Mouse (Mus musculus) right cerebral cortex, postnatal 10 days (tissue): ENCODE results near the gene Neb.

Experiments
- DNase-seq, 2 experiments: peaks; one replicate each; pipeline ENCODE4 v3.0.0; 2021; ENCODE audit warnings: low spot score in 2 of 2

Neb gene

GRCm38 (mm10) chr2:52378448-52378804 lies at the start of gene Neb:
Gene Neb (minus strand): TSS chr2:52378474.
- DNase-seq: no peak

GRCm38 (mm10) chr2:52427383-52427782 lies 49.1 kb upstream of the Neb start:
- DNase-seq: no peak

DNA sequence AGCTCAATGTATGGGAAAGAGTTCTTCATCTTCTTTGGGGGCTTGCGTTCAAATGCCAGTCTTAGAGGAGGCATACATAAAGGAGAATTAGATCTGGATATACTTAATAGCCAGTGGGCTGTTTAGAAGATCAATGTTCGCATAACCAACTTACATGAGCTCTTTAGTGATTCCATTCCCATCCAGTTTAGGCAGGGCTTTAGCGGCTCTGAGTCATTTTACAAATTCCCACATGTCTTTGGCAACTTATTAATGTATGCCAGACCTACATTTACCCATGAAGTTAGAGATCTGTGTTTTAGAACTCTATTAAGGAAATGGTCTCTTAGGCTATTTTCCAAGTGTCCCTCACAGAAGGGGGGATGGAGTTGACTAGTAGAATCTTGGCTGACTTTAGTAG lies 47.8 kb upstream of the Neb start:
- no peak for DNase-seq

GRCm38 (mm10) chr2:52425523-52425795 lies 47.2 kb upstream of the Neb start:
- no peak for DNase-seq

- peak; percentile 96 to 98 for DNase-seq
These were observed 46.7 kb upstream of the Neb start, which contains the start of gene Arl5a for GRCm38 (mm10) chr2:52424747-52425522. Gene Arl5a (minus strand): TSS chr2:52424901.

GRCm38 (mm10) chr2:52424248-52424728 lies 46.0 kb upstream of the Neb start:
- peak; percentile 63 to 66 for DNase-seq

DNA sequence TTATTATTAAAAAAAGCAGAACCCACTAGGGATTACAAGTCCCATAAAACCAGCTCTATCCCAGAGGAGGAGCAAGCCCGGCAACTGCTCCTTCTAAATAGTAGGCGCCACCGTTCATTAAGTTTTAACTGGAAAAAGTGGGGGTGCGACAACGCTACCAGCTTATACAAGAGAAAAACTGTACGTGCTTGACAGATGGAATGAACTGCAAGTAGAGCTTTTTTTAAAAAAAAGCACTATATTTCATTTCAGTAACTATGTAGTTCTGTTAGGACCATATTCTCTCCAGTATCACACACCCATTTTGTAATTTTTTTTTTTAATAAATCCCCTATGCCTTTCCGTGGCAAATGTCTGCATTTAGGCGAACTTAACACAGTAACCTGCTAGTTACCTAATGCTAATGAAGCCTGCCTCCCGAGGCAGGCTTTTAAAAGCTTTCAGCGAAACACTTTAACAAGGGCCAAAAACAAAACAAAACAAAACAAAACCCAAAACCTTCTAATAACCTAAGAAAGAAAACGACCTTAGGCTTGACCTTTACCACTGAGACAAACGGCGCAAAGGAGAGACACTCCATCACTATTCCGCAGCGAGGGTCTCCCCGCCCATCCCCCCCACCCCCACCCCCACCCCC lies 45.5 kb upstream of the Neb start:
- peak in 1 of 2 experiments; percentile 55 for DNase-seq

DNA sequence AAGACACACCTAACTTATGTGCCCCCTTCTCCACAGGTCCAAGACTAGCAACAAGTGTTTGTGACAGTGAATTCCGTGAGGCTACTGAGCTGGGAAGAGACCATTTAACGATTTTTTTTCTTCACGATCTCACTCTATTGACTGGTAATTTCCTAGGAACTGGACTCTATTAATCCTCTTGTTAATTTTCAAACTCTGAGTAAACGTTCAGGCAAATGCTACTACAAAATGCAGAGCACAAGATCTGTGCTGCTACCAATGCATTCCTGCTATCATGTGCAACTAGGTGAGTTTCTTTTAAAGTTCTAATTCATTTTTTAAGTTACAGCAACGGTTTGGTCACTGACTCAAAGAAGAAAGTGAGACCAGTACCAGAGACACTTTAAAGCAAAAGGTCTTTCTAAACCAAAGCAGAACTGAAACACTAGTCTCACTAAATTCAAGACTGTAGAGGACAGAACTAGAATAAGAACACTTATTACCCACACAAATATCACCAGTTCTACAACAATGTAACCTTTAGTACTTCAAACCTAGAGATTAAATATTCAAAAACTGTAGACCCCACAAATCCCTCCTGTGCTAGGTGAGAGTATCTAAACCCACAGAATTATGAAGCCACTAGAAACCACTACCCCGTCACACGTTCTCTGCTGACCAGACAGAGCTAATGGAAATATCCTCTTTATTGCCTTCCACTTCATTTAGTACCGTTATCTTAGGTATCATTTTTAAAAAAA lies 44.8 kb upstream of the Neb start:
- DNase-seq: no peak

- DNase-seq: no peak
These were observed 42.9 kb upstream of the Neb start for GRCm38 (mm10) chr2:52421197-52421596.

DNA sequence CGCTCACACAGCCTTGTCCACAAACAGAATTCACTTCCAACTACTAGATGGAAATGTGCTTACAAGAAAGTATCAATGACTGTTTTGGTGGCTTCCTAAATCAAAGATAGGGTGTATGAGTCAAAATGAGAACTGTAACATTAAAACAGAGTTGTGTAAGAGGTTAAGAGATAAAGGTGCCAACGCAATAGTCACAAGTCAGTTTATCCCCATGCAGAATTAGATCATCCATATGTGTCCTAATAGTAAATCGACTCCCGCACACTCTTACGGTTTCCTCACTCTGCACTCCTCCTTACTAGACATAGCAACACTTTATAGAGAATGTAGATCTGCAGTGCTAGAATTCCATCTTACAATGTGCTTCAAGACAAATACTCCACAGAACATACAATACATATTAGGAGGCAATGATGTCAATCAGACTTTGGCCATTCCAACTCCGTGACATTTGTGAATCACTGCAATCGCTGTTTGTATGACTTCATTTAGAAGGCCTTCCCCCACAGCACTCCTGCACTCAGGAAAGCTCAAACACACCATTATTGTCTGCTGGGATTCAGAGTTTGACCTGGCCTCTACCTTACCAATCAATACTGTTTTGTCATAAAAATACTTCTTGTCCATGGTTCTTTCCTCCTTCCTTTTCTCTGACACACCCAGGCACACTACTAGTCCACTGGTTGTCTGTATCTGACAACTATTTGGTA lies 41.9 kb upstream of the Neb start:
- no peak for DNase-seq

DNA sequence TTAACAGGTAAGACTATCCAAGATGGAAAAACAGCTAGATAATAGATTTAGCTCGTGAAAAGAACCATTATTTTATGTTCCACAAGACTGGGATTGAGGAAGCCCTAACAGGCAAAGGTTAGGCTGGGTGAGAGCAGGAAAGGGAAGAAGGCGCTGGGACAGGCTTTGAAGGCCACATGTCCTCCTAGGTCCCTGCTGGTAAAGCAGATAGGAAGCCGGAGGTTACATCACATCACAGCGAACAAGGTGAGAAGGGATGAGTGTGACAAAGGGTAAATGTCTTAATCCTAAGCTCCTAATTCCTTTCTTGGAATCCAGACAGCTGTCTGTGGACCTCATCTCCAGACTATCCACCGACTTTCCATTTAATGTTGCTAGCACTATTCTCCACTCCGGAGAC lies 41.0 kb upstream of the Neb start:
- no peak for DNase-seq

DNA sequence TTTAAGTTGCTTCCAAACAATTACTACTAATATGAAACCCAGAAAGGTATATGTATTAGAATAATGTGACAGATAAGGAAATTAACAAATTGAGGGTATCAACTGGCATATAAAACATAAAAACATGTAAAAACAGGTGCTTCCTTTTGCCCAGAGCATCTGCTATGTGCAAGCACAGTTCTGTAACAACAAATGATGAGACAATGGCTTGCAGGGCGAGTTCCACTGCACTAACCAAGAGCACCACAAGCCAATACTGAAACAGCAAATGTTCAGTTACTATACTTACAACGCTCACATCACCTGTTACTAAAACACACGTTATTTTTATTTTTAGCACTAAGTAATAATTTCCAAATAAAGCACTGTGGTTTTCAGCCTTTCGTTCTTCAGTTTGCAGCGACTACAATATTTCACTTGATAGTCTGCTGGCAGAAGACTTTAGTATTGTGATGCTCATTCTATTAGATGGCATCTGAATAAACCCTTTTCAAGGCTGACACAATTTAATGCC lies 34.3 kb upstream of the Neb start:
- DNase-seq: no peak

DNA sequence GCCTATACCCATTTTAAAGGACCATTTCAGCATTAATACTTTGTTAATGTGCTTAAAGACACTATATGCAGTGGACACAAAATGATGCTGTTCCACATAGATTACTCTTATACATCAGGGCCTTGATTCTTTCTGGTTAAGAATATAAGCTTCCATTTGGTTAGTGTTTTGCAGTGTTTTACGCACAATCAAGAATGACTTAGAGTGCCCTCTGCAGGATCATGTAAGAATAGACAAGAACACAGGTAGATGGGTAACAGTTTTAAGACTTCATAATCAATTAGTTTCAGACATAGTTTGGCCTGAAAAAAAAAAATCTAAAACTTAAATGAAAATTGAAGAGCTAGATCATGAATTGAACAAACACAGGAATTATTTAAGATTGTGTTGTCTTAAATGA lies 28.2 kb upstream of the Neb start:
- DNase-seq: no peak

GRCm38 (mm10) chr2:52405238-52405637 lies 27.0 kb upstream of the Neb start:
- DNase-seq: no peak

DNA sequence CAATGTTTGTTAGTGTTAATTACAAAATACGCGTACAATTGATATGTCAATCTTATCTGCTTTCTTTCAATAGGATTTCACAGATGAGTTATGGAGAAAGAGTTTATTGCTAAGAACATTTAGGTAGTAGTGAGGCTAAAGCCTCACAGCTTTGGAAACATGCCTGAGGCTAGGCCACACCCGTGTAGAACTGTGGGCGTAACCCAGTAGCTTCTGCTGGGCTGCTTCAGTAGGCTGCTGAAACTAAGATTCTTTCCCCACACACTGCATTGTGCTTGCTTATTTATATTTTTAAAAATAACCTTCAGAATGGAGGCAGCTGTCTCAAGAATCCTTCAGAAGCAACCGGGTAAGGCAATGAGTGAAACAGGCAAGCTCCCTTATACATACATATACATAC lies 16.3 kb upstream of the Neb start:
- DNase-seq: no peak

DNA sequence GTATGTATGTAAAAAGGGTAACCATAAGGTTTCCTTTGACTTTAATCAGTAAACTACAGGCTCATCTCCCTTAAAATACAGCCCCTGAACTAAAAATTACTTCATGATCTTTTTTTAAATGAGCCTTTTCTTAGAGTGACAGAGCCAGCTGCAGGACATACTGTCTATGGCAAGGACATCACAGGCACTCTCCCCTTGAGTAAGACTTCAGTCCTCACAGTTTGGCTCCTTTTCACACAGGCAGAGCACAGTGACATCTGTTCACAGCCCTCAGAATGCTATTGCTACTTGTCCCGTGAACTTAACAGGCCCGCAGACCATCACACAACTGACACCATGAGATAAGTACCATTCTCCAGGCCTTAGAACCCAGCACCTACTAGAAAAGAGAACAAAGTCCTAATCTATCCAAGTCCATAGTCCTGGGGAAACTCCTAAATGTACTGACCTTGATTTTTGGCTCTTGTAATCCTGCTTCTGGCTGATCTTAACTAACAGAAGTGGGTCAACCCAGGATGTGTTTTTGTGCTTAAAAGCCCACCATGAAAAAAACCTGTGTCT lies 12.2 kb upstream of the Neb start:
- DNase-seq: no peak

DNA sequence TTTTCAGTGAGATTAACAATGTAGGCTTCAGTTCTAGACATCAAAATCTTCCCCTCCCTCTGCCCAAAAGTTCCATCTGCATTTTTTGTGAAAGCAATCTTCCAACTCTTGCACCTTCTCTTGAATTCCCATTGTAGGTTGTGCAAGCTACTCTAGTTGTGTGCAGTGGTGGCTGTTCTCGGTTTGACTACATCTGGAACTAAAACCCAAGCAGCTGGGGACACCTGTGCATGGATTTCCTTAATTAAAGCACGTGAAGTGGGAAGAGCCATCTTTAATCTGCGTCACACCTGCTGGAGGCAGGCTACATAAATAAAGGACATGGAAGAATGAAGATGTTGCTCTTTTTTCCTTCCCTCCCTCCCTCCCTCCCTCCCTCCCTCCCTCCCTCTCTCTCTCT lies 11.7 kb upstream of the Neb start:
- no peak for DNase-seq

DNA sequence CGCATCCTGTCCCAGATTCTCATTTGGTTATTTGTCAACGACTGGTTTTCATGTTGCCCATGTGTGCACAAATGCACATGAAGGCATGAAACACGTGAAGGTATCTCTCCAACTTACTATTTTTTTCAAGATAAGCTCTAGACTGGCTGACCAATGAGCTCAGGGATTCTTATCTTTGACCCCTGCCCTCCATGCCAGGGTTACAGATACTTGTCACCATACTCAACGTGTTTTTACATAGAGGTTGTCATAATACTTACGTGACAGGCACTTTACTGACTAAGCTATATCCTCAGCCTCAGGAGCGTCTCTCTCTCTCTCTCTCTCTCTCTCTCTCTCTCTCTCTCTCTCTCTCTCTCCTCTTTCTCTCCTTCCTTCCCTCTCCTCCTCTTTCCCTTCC lies 8.2 kb upstream of the Neb start:
- no peak for DNase-seq

DNA sequence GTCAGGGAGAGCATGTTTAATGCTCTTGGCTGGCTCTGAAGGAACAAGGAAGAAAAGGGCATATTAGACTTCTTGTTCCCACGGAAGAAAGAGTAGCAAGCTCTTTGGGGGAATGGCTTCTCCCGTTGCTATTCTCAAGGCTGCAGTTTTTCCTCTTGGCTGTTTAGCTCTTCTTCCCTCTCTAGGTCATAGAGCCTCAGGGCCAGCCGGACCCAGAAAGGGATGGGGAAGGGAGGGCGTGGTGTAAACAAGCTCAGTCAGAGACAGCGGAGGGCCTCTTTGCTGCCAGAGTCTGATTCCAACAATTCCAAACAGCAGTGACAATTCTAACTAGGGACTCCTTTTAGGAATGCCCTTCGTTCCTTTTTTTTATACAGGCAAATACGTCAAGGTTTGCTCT lies 7.8 kb upstream of the Neb start:
- no peak for DNase-seq

- no peak for DNase-seq
These were observed 581 bp upstream of the Neb start for GRCm38 (mm10) chr2:52378848-52379261.

DNA sequence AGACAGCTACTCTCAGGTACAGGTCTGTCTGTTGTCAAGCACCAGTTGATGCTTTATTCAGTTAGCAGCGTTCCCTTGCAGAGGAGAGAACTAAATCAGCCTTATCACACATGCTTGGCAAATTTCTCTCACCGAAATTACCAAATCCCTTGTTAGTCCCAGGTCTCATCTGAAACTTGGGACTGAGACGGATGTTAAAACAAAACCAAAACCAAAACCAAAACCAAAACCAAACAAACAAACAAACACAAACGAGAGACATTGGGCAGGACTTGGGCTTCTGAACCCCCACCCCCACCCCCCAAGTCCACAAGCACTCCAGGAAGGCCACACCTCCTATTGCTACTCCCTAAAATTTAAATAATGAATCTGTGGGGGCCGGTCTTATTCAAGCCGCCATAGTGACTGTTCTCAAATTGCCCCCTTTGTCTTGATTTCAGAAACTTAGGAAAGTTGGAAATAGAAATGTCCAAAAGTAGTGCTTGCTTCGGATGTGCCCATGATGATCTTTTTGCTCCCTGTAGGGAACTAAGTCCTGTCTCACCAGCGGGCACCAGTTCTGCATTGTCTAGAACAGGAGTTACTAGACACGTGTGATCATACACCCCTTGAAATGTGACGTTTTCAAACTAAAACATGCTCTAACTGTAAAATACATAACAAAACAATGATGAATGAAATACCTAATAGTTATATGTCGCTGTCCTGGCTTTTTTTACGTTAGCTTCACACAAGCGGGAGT lies 397 bp downstream of the Neb start:
- no peak for DNase-seq
